Mouse (Mus musculus) hindbrain, embryonic 10.5 days (tissue): ENCODE measurements at regions not wholly inside any gene's neighbourhood (a gene's known extent, or its start where the extent isn't known, plus 50 kb on each side); places are given as distances from the start of the nearest gene placed in this dataset.

ENCODE experiments used
- DNase-seq: peaks from one replicate; pipeline ENCODE4 v3.0.0-alpha.2; 2017; ENCODE audit warnings: low spot score
- H3K27ac ChIP-seq: fragments of 300-500 bp; sonication (generic); 2 replicates; pipeline ENCODE4 v1.5.1; 2016; ENCODE audit warnings: mild to moderate bottlenecking, moderate library complexity
- H3K27me3 ChIP-seq: fragments of 300-500 bp; sonication (generic); 2 replicates; pipeline ENCODE4 v1.6.1; 2016; ENCODE audit warnings: mild to moderate bottlenecking; ENCODE audit not compliant: poor library complexity, insufficient read depth, severe bottlenecking
- H3K36me3 ChIP-seq: fragments of 300-500 bp; sonication (generic); 2 replicates; pipeline ENCODE4 v1.6.1; 2016; ENCODE audit warnings: mild to moderate bottlenecking, moderate library complexity
- H3K4me1 ChIP-seq: fragments of 300-500 bp; sonication (generic); replicated peaks from 2 replicates; pipeline ENCODE4 v1.6.1; 2016; ENCODE audit warnings: mild to moderate bottlenecking
- H3K4me3 ChIP-seq: fragments of 300-500 bp; sonication (generic); 2 replicates; pipeline ENCODE4 v1.5.1; 2016; ENCODE audit warnings: mild to moderate bottlenecking, moderate library complexity
- H3K9me3 ChIP-seq: fragments of 300-500 bp; sonication (generic); 2 replicates; pipeline ENCODE4 v1.6.1; 2016; ENCODE audit warnings: mild to moderate bottlenecking, moderate library complexity
- WGBS: fragments of 180-500 bp; shearing (Covaris S2); methylation state at CpG from one replicate; pipeline ENCODE4 v1.1.7; 2016; 5-methylcytosine and 5-hydroxymethylcytosine counted together

- no peaks in the 10 kb centered on the region; the same call in 1 of the 2 replicates for H3K27me3 ChIP-seq
- H3K4me3 ChIP-seq = no peak overlapping the region
- no peaks in the 10 kb centered on the region for H3K36me3 ChIP-seq
- H3K4me1 ChIP-seq = no peaks in the 10 kb centered on the region; the same call in 1 of the 2 replicates
- H3K27ac ChIP-seq = no peak overlapping the region
- no peak for DNase-seq
- no peaks in the 10 kb centered on the region for H3K9me3 ChIP-seq
Observed at GRCm38 (mm10) chr13:48074630-48075029, 186.4 kb upstream of the Id4 start.

GRCm38 (mm10) chr13:48075315-48075714, 185.7 kb upstream of the Id4 start:
- Histone ChIP-seq H3K4me3 (no peak overlapping the region), H3K9me3 (no peaks in the 10 kb centered on the region), H3K4me1 (no peaks in the 10 kb centered on the region; the same call in 1 of the 2 replicates), H3K27me3 (no peaks in the 10 kb centered on the region; the same call in 1 of the 2 replicates), H3K27ac (no peak overlapping the region), H3K36me3 (no peaks in the 10 kb centered on the region)
- DNase-seq = no peak
- WGBS = 91% methylated on average over 5 of the region's 5 CpGs

- WGBS = 75% methylated on average over 12 of the region's 12 CpGs
- H3K27ac ChIP-seq = no peak overlapping the region
- no peaks in the 10 kb centered on the region; the same call in 1 of the 2 replicates for H3K27me3 ChIP-seq
- DNase-seq = no peak
- H3K36me3 ChIP-seq = no peaks in the 10 kb centered on the region
- H3K9me3 ChIP-seq = no peaks in the 10 kb centered on the region
- H3K4me1 ChIP-seq = no peaks in the 10 kb centered on the region; the same call in 1 of the 2 replicates
- H3K4me3 ChIP-seq = no peak overlapping the region
Observed at GRCm38 (mm10) chr13:48078214-48078613, 182.8 kb upstream of the Id4 start.

- no peaks in the 10 kb centered on the region for H3K36me3 ChIP-seq
- WGBS = 77% methylated on average over 2 of the region's 2 CpGs
- no peaks in the 10 kb centered on the region for H3K9me3 ChIP-seq
- no peak for DNase-seq
- H3K27me3 ChIP-seq = no peaks in the 10 kb centered on the region; the same call in 1 of the 2 replicates
- H3K27ac ChIP-seq = no peak overlapping the region
- no peaks in the 10 kb centered on the region for H3K4me1 ChIP-seq
- no peak overlapping the region for H3K4me3 ChIP-seq
Observed at GRCm38 (mm10) chr13:48083294-48083693, 177.7 kb upstream of the Id4 start.

- Histone ChIP-seq H3K36me3 (no peaks in the 10 kb centered on the region), H3K27me3 (no peaks in the 10 kb centered on the region; the same call in 1 of the 2 replicates), H3K4me1 (no peaks in the 10 kb centered on the region), H3K9me3 (no peaks in the 10 kb centered on the region), H3K4me3 (no peak overlapping the region), H3K27ac (no peak overlapping the region)
- no peak for DNase-seq
Observed at GRCm38 (mm10) chr13:48083807-48084206, 177.2 kb upstream of the Id4 start.

GRCm38 (mm10) chr13:48094275-48095035, 166.6 kb upstream of the Id4 start:
- no peak overlapping the region for H3K4me3 ChIP-seq
- no peak for DNase-seq
- H3K4me1 ChIP-seq = no peaks in the 10 kb centered on the region
- no peaks in the 10 kb centered on the region for H3K36me3 ChIP-seq
- WGBS = 75% methylated on average over 16 of the region's 16 CpGs
- no peak overlapping the region for H3K27ac ChIP-seq
- H3K27me3 ChIP-seq = no peaks in the 10 kb centered on the region
- no peaks in the 10 kb centered on the region for H3K9me3 ChIP-seq

- H3K27ac ChIP-seq = no peak overlapping the region
- no peak overlapping the region for H3K4me3 ChIP-seq
- DNase-seq = no peak
- peaks cover 16% of the 10 kb centered on the region for H3K4me1 ChIP-seq
- 75% methylated on average over 8 of the region's 8 CpGs for WGBS
- H3K36me3 ChIP-seq = no peaks in the 10 kb centered on the region
- no peaks in the 10 kb centered on the region for H3K9me3 ChIP-seq
- H3K27me3 ChIP-seq = peaks cover 15% of the 10 kb centered on the region
Observed at GRCm38 (mm10) chr13:48102156-48102555, 158.9 kb upstream of the Id4 start.

- H3K27ac ChIP-seq = no peak overlapping the region
Observed at GRCm38 (mm10) chr13:48102576-48102975, 158.5 kb upstream of the Id4 start.

GRCm38 (mm10) chr13:48104766-48105165, 156.3 kb upstream of the Id4 start:
- no peak for DNase-seq
- Histone ChIP-seq H3K27ac (no peak overlapping the region), H3K9me3 (no peaks in the 10 kb centered on the region), H3K4me1 (peaks cover 17% of the 10 kb centered on the region), H3K36me3 (no peaks in the 10 kb centered on the region), H3K27me3 (peaks cover 15% of the 10 kb centered on the region), H3K4me3 (no peak overlapping the region)
- 73% methylated on average over 6 of the region's 6 CpGs for WGBS

More at GRCm38 (mm10) chr13:48102576-48102975, 158.5 kb upstream of the Id4 start:
- H3K4me3 ChIP-seq = no peak overlapping the region
- WGBS = 57% methylated on average over 7 of the region's 7 CpGs
- no peaks in the 10 kb centered on the region for H3K36me3 ChIP-seq
- no peak for DNase-seq
- peaks cover 15% of the 10 kb centered on the region for H3K27me3 ChIP-seq
- H3K9me3 ChIP-seq = no peaks in the 10 kb centered on the region
- peaks cover 17% of the 10 kb centered on the region for H3K4me1 ChIP-seq

- DNase-seq = no peak
Observed at GRCm38 (mm10) chr13:48106946-48107345, 154.1 kb upstream of the Id4 start.

GRCm38 (mm10) chr13:48115890-48116289, 145.1 kb upstream of the Id4 start:
- H3K4me3 ChIP-seq = no peak overlapping the region
- no peaks in the 10 kb centered on the region for H3K27me3 ChIP-seq
- no peaks in the 10 kb centered on the region for H3K4me1 ChIP-seq
- DNase-seq = no peak
- peaks cover 5% of the 10 kb centered on the region; the same call in 1 of the 2 replicates for H3K9me3 ChIP-seq
- H3K27ac ChIP-seq = no peak overlapping the region
- H3K36me3 ChIP-seq = no peaks in the 10 kb centered on the region
- 85% methylated on average over 7 of the region's 7 CpGs for WGBS

More at GRCm38 (mm10) chr13:48106946-48107345, 154.1 kb upstream of the Id4 start:
- Histone ChIP-seq H3K9me3 (no peaks in the 10 kb centered on the region), H3K27ac (no peak overlapping the region), H3K27me3 (peaks cover 15% of the 10 kb centered on the region), H3K36me3 (no peaks in the 10 kb centered on the region), H3K4me1 (peaks cover 17% of the 10 kb centered on the region), H3K4me3 (no peak overlapping the region)
- 72% methylated on average over 5 of the region's 5 CpGs for WGBS

GRCm38 (mm10) chr13:48126582-48126981, 134.4 kb upstream of the Id4 start:
- DNase-seq = no peak
- no peaks in the 10 kb centered on the region for H3K27me3 ChIP-seq
- no peaks in the 10 kb centered on the region for H3K36me3 ChIP-seq
- H3K4me1 ChIP-seq = peaks cover 43% of the 10 kb centered on the region
- H3K4me3 ChIP-seq = no peak overlapping the region
- 61% methylated on average over 6 of the region's 6 CpGs for WGBS
- H3K9me3 ChIP-seq = no peaks in the 10 kb centered on the region
- no peak overlapping the region for H3K27ac ChIP-seq

GRCm38 (mm10) chr13:48130724-48131123, 130.3 kb upstream of the Id4 start:
- Histone ChIP-seq H3K9me3 (no peaks in the 10 kb centered on the region), H3K4me1 (peaks cover 62% of the 10 kb centered on the region), H3K4me3 (peak overlapping the region; percentile 32), H3K36me3 (no peaks in the 10 kb centered on the region), H3K27me3 (no peaks in the 10 kb centered on the region), H3K27ac (peak overlapping the region; percentile 82)
- WGBS = under 1% methylated on average over 17 of the region's 17 CpGs
- peak; percentile 83 for DNase-seq
